Mouse (Mus musculus): Measurements from ENCODE around the gene Gm6583.

- no peak for TF ChIP-seq TAL1 (IDR thresholded peaks at IDR 0.05; ENCODE audit: low read length)
- TF ChIP-seq GATA1 (IDR thresholded peaks at IDR 0.05; ENCODE audit: low read length) = no peak
Measured at GRCm38 (mm10) chr5:112394779-112395443, 39.1 kb upstream of the Gm6583 start, which contains the start of gene Asphd2.
